Comparison of ENCODE assay signal across 14 mouse cellular contexts in genomic region chr14:54885309-54885708, GRCm38 (mm10). TPM values are rescaled to one million over a fixed set of nuclear protein-coding genes. Genes with fewer than 3 reads are reported as not detected.
DNase-seq lines count a peak whose midpoint lies in the region; ATAC-seq and TF ChIP-seq lines count a peak whose summit lies in the region.
"Had no signal": no experiment of that assay in that cellular context is flagged by ENCODE, and none has a peak within 500 bp of the region (broad histone marks: within the 10 kb centered on the region; RNA-seq: fewer than 3 reads in every experiment).

No protein-coding gene starts in this region.

- no peak overlapping the region for H3K4me3 ChIP-seq in heart, embryonic 12.5 days
- H3K4me3 ChIP-seq in heart, adult 2 months: no peak overlapping the region
- H3K4me3 ChIP-seq in midbrain, embryonic 14.5 days (replicated peaks; ENCODE audit: low read depth, low read length): no peak overlapping the region
- no peak overlapping the region for H3K4me3 ChIP-seq in midbrain, embryonic 10.5 days
- no peak overlapping the region for H3K4me3 ChIP-seq in hindbrain, embryonic 14.5 days (replicated peaks; ENCODE audit: low read length)
- no peak overlapping the region for H3K4me3 ChIP-seq in testis, adult 2 months (ENCODE audit: control insufficient read depth, low read depth, low read length)

- no peak overlapping the region for H3K9ac ChIP-seq in heart, embryonic 12.5 days
- no peak overlapping the region for H3K9ac ChIP-seq in heart, adult 2 months (ENCODE audit: low read depth, low read length)
- H3K9ac ChIP-seq in midbrain, embryonic 14.5 days (replicated peaks; ENCODE audit: low read length): 0 out of 2 replicates have a peak overlapping the region, but pooled peaks have one; percentile 14
- 0 out of 2 replicates have a peak overlapping the region, but pooled peaks have one; percentile 90 for H3K9ac ChIP-seq in hindbrain, embryonic 14.5 days

- no peak for DNase-seq in heart, adult 2 months
- DNase-seq in midbrain, embryonic 14.5 days: no peak
- no peak for DNase-seq in midbrain, embryonic 10.5 days (ENCODE audit: low spot score)
- DNase-seq in hindbrain, embryonic 14.5 days (ENCODE audit: low spot score): no peak
- no peak for DNase-seq in cerebellum, adult 11 months
- DNase-seq: adrenal gland, postnatal 25 days; kidney, adult 8-10 months; right cerebral cortex, postnatal 4 days had no signal

- H3K4me2 ChIP-seq in heart, embryonic 12.5 days: peak overlapping the region; percentile 9; the same call in 1 of the 2 replicates
- H3K4me2 ChIP-seq in midbrain, embryonic 14.5 days (ENCODE audit: low read length): peak overlapping the region; percentile 74; the same call in 1 of the 2 replicates
- peak overlapping the region; percentile 81 for H3K4me2 ChIP-seq in hindbrain, embryonic 14.5 days (replicated peaks)

- no peak overlapping the region for H3K27ac ChIP-seq in heart, embryonic 12.5 days (ENCODE audit: poor library complexity, severe bottlenecking)
- no peak overlapping the region for H3K27ac ChIP-seq in heart, adult 2 months
- no peak overlapping the region for H3K27ac ChIP-seq in midbrain, embryonic 14.5 days (replicated peaks; ENCODE audit: low read depth, low read length)
- no peak overlapping the region for H3K27ac ChIP-seq in midbrain, embryonic 10.5 days (replicated peaks)
- no peak overlapping the region for H3K27ac ChIP-seq in hindbrain, embryonic 14.5 days
- H3K27ac ChIP-seq in testis, adult 2 months (ENCODE audit: control insufficient read depth, insufficient read depth, low read depth, low read length): peak overlapping the region; percentile 50
- H3K27ac ChIP-seq: macrophage had no signal

- TF ChIP-seq EP300 in heart, adult 2 months (IDR thresholded peaks at IDR 0.05; ENCODE audit: insufficient read depth, low read depth, low read length): no peak

- WGBS in heart, embryonic 12.5 days: 88% methylated on average over 11 of the region's 11 CpGs
- WGBS in heart, adult 2 months: 85% methylated on average over 11 of the region's 11 CpGs
- whole genome bisulfite sequencing in midbrain, embryonic 14.5 days: 93% methylated on average over 11 of the region's 11 CpGs
- 92% methylated on average over 11 of the region's 11 CpGs for WGBS in midbrain, embryonic 10.5 days
- 92% methylated on average over 11 of the region's 11 CpGs for WGBS in hindbrain, embryonic 14.5 days

- TF ChIP-seq CTCF in heart, adult 2 months (IDR thresholded peaks at IDR 0.05): no peak
- no peak for TF ChIP-seq CTCF in testis, adult 2 months (IDR thresholded peaks at IDR 0.05; ENCODE audit: control insufficient read depth, insufficient read depth, insufficient replicate concordance, low read depth, low read length)

- H3K36me3 ChIP-seq in heart, embryonic 12.5 days: peaks cover 26% of the 10 kb centered on the region; the same call in 1 of the 2 replicates
- no peaks in the 10 kb centered on the region for H3K36me3 ChIP-seq in heart, adult 2 months (ENCODE audit: control insufficient read depth, insufficient read depth, low read length)
- 0 out of 2 replicates have a peak, but pooled peaks cover 13% of the 10 kb centered on the region for H3K36me3 ChIP-seq in midbrain, embryonic 14.5 days (ENCODE audit: control insufficient read depth, insufficient read depth, low read length)
- peaks cover 25% of the 10 kb centered on the region for H3K36me3 ChIP-seq in midbrain, embryonic 10.5 days
- peaks cover 16% of the 10 kb centered on the region for H3K36me3 ChIP-seq in hindbrain, embryonic 14.5 days (replicated peaks; ENCODE audit: control insufficient read depth, insufficient read depth)
- H3K36me3 ChIP-seq in testis, adult 2 months (ENCODE audit: control insufficient read depth, insufficient read depth, low read length): no peaks in the 10 kb centered on the region

- H3K79me2 ChIP-seq in heart, adult 2 months (replicated peaks; ENCODE audit: control insufficient read depth, insufficient read depth, low read length): no peaks in the 10 kb centered on the region

- peaks cover 33% of the 10 kb centered on the region for H3K4me1 ChIP-seq in heart, embryonic 12.5 days (replicated peaks)
- peaks cover 2% of the 10 kb centered on the region for H3K4me1 ChIP-seq in heart, adult 2 months (ENCODE audit: control insufficient read depth, insufficient read depth, low read length)
- peaks cover 16% of the 10 kb centered on the region for H3K4me1 ChIP-seq in midbrain, embryonic 14.5 days (ENCODE audit: control insufficient read depth, insufficient read depth, low read length)
- peaks cover 29% of the 10 kb centered on the region for H3K4me1 ChIP-seq in midbrain, embryonic 10.5 days
- peaks cover 21% of the 10 kb centered on the region for H3K4me1 ChIP-seq in hindbrain, embryonic 14.5 days (replicated peaks; ENCODE audit: control insufficient read depth, insufficient read depth, low read length)
- H3K4me1 ChIP-seq in testis, adult 2 months (ENCODE audit: control insufficient read depth, insufficient read depth, low read length): peaks cover 5% of the 10 kb centered on the region

- H3K9me3 ChIP-seq in heart, embryonic 12.5 days (replicated peaks): no peaks in the 10 kb centered on the region
- H3K9me3 ChIP-seq in midbrain, embryonic 14.5 days (ENCODE audit: control insufficient read depth, low read length): no peaks in the 10 kb centered on the region
- no peaks in the 10 kb centered on the region for H3K9me3 ChIP-seq in midbrain, embryonic 10.5 days (replicated peaks)
- no peaks in the 10 kb centered on the region for H3K9me3 ChIP-seq in hindbrain, embryonic 14.5 days (ENCODE audit: control insufficient read depth, low read length)

- intact Hi-C loops in heart, adult 2 months (cut with DNase I): no loop called here

- no peaks in the 10 kb centered on the region for H3K27me3 ChIP-seq in heart, embryonic 12.5 days (replicated peaks)
- H3K27me3 ChIP-seq in heart, adult 2 months (ENCODE audit: control insufficient read depth, insufficient read depth, low read length): no peaks in the 10 kb centered on the region
- H3K27me3 ChIP-seq in midbrain, embryonic 14.5 days (ENCODE audit: control insufficient read depth, insufficient read depth, low read length): no peaks in the 10 kb centered on the region
- H3K27me3 ChIP-seq in midbrain, embryonic 10.5 days (ENCODE audit: low read depth, poor library complexity, severe bottlenecking): no peaks in the 10 kb centered on the region
- H3K27me3 ChIP-seq in hindbrain, embryonic 14.5 days (ENCODE audit: control insufficient read depth, insufficient read depth, low read length): no peaks in the 10 kb centered on the region
- no peaks in the 10 kb centered on the region for H3K27me3 ChIP-seq in testis, adult 2 months (ENCODE audit: control insufficient read depth, insufficient read depth, low read length)

- ATAC-seq in heart, embryonic 12.5 days (ENCODE audit: insufficient number of reproducible peaks, low FRiP score): no peak
- ATAC-seq in midbrain, embryonic 14.5 days (ENCODE audit: low FRiP score, low TSS enrichment): no peak
- no peak for ATAC-seq in hindbrain, embryonic 14.5 days (ENCODE audit: low FRiP score)
- ATAC-seq: CD4-positive, CD25-positive, alpha-beta regulatory T cell, adult 4 months had no signal

- TF ChIP-seq POLR2A in heart, adult 2 months (IDR thresholded peaks at IDR 0.05; ENCODE audit: insufficient read depth, low read depth, low read length): no peak
- 0 out of 2 replicates have a peak, but pooled peaks have one; percentile 23 for TF ChIP-seq POLR2A in testis, adult 2 months (IDR thresholded peaks at IDR 0.05; ENCODE audit: control insufficient read depth, low read depth, low read length)

RNA-seq across cellular contexts. Expression of gene Gm20521, which starts 2.1 kb away (rescaled TPM):
- not detected in 2 replicates for polyA plus RNA-seq in heart, embryonic 12.5 days (2016; fragmentation: Nextera tagmentation; extraction: Ambion mirVana)
- total RNA-seq in heart, adult 2 months (2021): 1 to 10 TPM; 3.2 to 6.1 TPM
- polyA plus RNA-seq in heart, adult 2 months (2012; rRNA removed): not detected in 2 replicates
- polyA plus RNA-seq in midbrain, embryonic 14.5 days (2014; fragmentation: Nextera tagmentation; extraction: Ambion mirVana): not detected in 2 replicates
- not detected in 2 replicates for polyA plus RNA-seq in midbrain, embryonic 10.5 days (2016; fragmentation: Nextera tagmentation; extraction: Ambion mirVana)
- not detected in 2 replicates for polyA plus RNA-seq in hindbrain, embryonic 14.5 days (2014; fragmentation: Nextera tagmentation; extraction: Ambion mirVana)
- polyA plus RNA-seq in testis, adult 2 months (2012; rRNA removed): 2.0 and 2.2 TPM in 2 replicates
- total RNA-seq: liver, adult 2 months had no signal
- polyA plus RNA-seq: CD4-positive, CD25-positive, alpha-beta regulatory T cell, adult 4 months; neural tube, embryonic 11.5 days had no signal

RNA-seq across cellular contexts. Expression of gene Bcl2l2, which starts 2.1 kb away (rescaled TPM):
- 2.3 and 2.4 TPM in 2 replicates for polyA plus RNA-seq in heart, embryonic 12.5 days (2016; fragmentation: Nextera tagmentation; extraction: Ambion mirVana)
- total RNA-seq in heart, adult 2 months (2021): 10 to 100 TPM; 42.4 to 45.0 TPM
- polyA plus RNA-seq in heart, adult 2 months (2012; rRNA removed): 29.2 and 44.4 TPM in 2 replicates
- 5.5 and 5.8 TPM in 2 replicates for polyA plus RNA-seq in midbrain, embryonic 14.5 days (2014; fragmentation: Nextera tagmentation; extraction: Ambion mirVana)
- polyA plus RNA-seq in midbrain, embryonic 10.5 days (2016; fragmentation: Nextera tagmentation; extraction: Ambion mirVana): 2.7 and 3.4 TPM in 2 replicates
- polyA plus RNA-seq in hindbrain, embryonic 14.5 days (2014; fragmentation: Nextera tagmentation; extraction: Ambion mirVana): 5.2 and 5.3 TPM in 2 replicates
- 29.4 and 31.2 TPM in 2 replicates for polyA plus RNA-seq in testis, adult 2 months (2012; rRNA removed)

RNA-seq across cellular contexts. Expression of gene Pabpn1, which starts 7.0 kb away (rescaled TPM):
- 96.3 and 101 TPM in 2 replicates for polyA plus RNA-seq in heart, embryonic 12.5 days (2016; fragmentation: Nextera tagmentation; extraction: Ambion mirVana)
- 10 to 100 TPM; 51.4 to 52.2 TPM for total RNA-seq in heart, adult 2 months (2021)
- 66.2 and 91.7 TPM in 2 replicates for polyA plus RNA-seq in heart, adult 2 months (2012; rRNA removed)
- polyA plus RNA-seq in midbrain, embryonic 14.5 days (2014; fragmentation: Nextera tagmentation; extraction: Ambion mirVana): 171 and 206 TPM in 2 replicates
- polyA plus RNA-seq in midbrain, embryonic 10.5 days (2016; fragmentation: Nextera tagmentation; extraction: Ambion mirVana): 165 and 175 TPM in 2 replicates
- 141 and 159 TPM in 2 replicates for polyA plus RNA-seq in hindbrain, embryonic 14.5 days (2014; fragmentation: Nextera tagmentation; extraction: Ambion mirVana)
- 341 and 429 TPM in 2 replicates for polyA plus RNA-seq in testis, adult 2 months (2012; rRNA removed)

RNA-seq across cellular contexts. Expression of gene Ppp1r3e, which starts 8.0 kb away (rescaled TPM):
- polyA plus RNA-seq in heart, embryonic 12.5 days (2016; fragmentation: Nextera tagmentation; extraction: Ambion mirVana): 0.62 and 0.79 TPM in 2 replicates
- 1 to 10 TPM; 2.8 to 3.4 TPM for total RNA-seq in heart, adult 2 months (2021)
- 4.8 and 4.9 TPM in 2 replicates for polyA plus RNA-seq in heart, adult 2 months (2012; rRNA removed)
- polyA plus RNA-seq in midbrain, embryonic 14.5 days (2014; fragmentation: Nextera tagmentation; extraction: Ambion mirVana): 2.1 and 4.4 TPM in 2 replicates
- 0.31 and 0.81 TPM in 2 replicates for polyA plus RNA-seq in midbrain, embryonic 10.5 days (2016; fragmentation: Nextera tagmentation; extraction: Ambion mirVana)
- 5.0 and 5.7 TPM in 2 replicates for polyA plus RNA-seq in hindbrain, embryonic 14.5 days (2014; fragmentation: Nextera tagmentation; extraction: Ambion mirVana)
- 5.4 TPM in 2 replicates for polyA plus RNA-seq in testis, adult 2 months (2012; rRNA removed)

RNA-seq across cellular contexts. Expression of gene Homez, which starts 14.5 kb away (rescaled TPM):
- polyA plus RNA-seq in heart, embryonic 12.5 days (2016; fragmentation: Nextera tagmentation; extraction: Ambion mirVana): 7.4 and 10.4 TPM in 2 replicates
- total RNA-seq in heart, adult 2 months (2021): 1 to 10 TPM; 4.1 to 7.2 TPM
- 2.6 and 3.1 TPM in 2 replicates for polyA plus RNA-seq in heart, adult 2 months (2012; rRNA removed)
- 6.0 and 9.4 TPM in 2 replicates for polyA plus RNA-seq in midbrain, embryonic 14.5 days (2014; fragmentation: Nextera tagmentation; extraction: Ambion mirVana)
- 25.7 and 26.8 TPM in 2 replicates for polyA plus RNA-seq in midbrain, embryonic 10.5 days (2016; fragmentation: Nextera tagmentation; extraction: Ambion mirVana)
- 10.7 and 10.8 TPM in 2 replicates for polyA plus RNA-seq in hindbrain, embryonic 14.5 days (2014; fragmentation: Nextera tagmentation; extraction: Ambion mirVana)
- polyA plus RNA-seq in testis, adult 2 months (2012; rRNA removed): 94.0 and 97.4 TPM in 2 replicates

Comparison
In these comparisons a context has a peak if more than half of its experiments do, and no peak if none do; other contexts are left out.
1. H3K4me2 ChIP-seq: peak in every context shown above with its lines; median percentile 81 in hindbrain, embryonic 14.5 days; 74 in midbrain, embryonic 14.5 days; 9 in heart, embryonic 12.5 days.
2. H3K9ac ChIP-seq: peak in midbrain, embryonic 14.5 days (single experiment) and hindbrain, embryonic 14.5 days (single experiment); none in heart, embryonic 12.5 days (single experiment) and heart, adult 2 months (single experiment).